Mouse (Mus musculus) telencephalon, adult 2 months (tissue): ENCODE results near the gene Tom1.

ENCODE experiments used
- DNase-seq: peaks from one replicate; pipeline ENCODE4 v3.0.0-alpha.2; 2011; ENCODE audit warnings: low read depth, low spot score

Tom1 gene

DNA sequence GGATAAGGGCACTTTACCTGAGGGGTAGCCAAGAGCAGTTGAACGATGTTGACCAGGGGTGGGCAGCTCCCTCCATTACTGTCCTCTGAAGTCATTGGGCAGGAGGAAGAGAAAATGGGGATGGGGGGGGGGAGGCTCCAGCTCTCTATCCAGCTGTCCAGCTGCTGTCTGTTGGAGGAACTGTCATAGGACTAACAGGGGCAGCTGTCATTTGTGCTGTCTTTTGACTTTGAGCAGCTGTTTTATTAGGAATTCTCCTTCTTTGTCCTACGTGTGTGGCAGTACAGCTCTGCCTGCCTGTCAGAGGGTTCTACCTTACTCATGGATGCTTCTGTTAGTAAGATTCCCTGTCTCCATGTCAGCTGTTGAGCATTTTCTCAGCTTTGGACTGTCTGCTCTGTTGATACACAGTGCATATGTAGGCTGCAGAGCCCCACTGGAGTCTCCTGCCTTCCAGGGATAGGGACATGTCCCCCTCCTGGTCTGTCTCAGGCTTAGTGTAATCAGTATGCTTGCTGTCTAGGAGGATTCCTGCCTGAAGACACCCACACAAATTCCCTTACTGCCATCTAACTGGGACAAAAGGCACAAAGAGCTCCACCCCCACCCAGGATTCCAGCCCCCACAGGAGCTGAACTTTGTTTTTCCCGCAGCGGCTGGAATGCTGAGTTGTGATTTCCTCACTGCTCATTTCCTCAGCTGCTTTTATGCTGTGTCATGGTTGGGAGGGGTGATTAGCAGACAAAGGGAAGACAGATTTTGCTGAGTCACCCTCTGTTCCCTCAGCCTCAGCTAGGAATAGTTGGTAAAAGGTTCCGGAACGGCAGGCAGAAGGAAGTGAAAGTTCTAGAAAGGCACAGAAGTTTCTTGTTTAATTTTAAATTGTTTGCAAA, 55.7 kb downstream of the Tom1 start:
- DNase-seq: peak; percentile 88

- no peak for DNase-seq
Measured at GRCm38 (mm10) chr8:75090781-75091365, 57.4 kb downstream of the Tom1 start.

DNA sequence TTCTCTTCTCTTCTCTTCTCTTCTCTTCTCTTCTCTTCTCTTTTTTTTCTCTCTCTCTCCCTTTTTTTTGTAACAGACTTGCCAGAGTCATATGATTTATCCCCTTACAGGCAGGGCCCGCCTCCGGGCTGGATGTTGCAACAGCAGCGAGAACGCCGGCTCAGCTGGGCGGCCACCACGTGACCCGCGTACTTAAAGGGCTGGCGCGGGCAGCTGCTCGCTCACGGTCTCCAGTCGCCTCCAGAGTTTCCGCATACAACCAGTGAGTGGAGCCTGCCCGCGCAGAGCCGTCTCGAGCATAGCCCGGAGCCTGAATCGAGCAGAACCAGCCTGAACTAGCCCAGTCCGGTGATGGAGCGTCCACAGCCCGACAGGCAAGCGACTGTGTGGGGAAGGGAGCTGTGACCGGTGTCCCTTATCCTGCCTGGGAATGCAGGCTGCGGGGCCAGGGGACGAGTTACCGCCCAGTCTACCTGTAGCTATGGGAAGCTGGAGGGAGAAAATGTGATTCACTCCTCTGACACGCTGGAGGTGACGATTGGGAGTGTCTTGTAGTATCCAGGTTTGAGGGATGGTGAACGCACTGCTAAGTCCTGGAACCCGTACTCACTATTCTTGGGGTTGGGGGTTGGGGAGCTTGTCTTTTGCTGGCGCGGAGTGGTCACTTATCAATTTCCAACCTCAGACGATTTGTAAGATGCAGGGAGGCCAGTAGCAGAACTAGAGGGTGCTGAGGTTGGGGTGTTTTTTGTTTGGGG, 60.1 kb downstream of the Tom1 start, which contains the start of gene Hmox1:
Gene Hmox1 (plus strand): TSS at position 223 of the 758 bp plus-strand sequence.
- peak; percentile 82 for DNase-seq

- DNase-seq: no peak
Measured at GRCm38 (mm10) chr8:75102956-75103355, 69.5 kb downstream of the Tom1 start.

DNA sequence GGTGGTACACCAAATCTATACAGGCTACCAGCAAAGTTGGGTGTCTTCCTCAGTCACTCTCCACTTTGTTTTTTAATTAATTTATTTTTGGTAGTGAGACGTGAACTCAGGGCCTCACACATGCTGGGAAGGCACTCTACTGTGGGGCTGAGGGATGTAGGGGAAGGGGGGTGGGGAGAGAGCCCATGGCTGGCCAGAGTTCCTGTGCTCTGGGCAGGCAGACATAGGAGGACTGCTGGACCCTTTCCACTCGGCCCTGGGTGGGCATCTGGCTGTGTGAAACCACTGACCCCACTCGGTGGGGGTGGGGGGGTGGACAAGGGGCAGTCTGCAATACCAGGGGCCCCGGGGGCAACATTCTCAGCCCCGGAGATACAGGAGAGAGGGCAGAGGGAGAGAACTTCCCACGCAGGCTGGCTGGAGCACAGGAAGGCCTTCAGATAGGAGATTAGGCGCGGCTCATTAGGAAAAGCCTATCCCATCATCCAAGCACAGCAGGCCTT, 69.9 kb downstream of the Tom1 start:
- no peak for DNase-seq

- DNase-seq: peak; percentile 40
Measured at GRCm38 (mm10) chr8:75108527-75109235, 75.2 kb downstream of the Tom1 start.

GRCm38 (mm10) chr8:75109236-75109967, 75.9 kb downstream of the Tom1 start, which contains the start of gene Mcm5:
TSS of gene Mcm5 (plus strand) at chr8:75109569.
- DNase-seq: peak; percentile 98

- no peak for DNase-seq
Measured at GRCm38 (mm10) chr8:75110093-75110492, 76.6 kb downstream of the Tom1 start.

DNA sequence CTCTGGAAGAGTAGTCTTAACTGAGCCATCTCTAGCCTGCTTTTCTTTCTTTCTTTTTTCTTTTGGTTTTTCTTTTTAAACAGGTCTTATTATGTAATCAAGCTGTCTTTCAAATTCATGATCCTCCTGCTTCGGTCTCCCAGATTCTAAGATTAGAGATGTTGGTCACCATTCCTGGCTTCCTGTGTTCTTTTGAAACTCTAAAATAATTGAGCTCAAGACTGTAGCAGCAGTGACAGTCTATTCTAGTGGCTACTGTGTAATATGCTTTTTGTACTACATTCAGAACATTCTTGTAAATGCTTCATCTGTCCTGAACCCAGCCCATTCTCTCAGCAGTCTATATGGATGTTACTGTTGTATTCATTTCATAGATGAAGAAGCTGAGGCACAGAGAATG, 85.0 kb downstream of the Tom1 start:
- no peak for DNase-seq

DNA sequence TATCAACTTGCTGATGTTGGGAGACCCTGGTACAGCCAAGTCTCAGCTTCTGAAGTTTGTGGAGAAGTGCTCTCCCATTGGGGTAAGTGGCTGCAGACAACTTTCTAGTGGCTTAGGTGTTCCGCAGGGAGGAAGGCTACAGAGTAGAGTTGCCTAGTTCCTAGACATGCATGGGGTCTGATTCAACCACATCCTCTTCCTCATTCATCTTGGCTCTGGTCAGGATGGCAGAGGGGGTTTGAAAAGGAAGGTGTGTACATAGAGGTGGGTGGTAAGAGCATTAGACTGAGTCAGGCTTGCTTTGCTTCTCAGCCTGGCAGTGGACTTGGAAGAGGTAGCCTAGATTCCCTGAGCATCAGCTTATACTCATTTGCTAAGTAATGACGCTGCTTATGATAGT, 85.8 kb downstream of the Tom1 start:
- DNase-seq: no peak
